Mouse (Mus musculus) adrenal gland, postnatal 10 days (tissue): ENCODE results near the gene Gcm1. TPM values are rescaled to one million over a fixed set of nuclear protein-coding genes. Genes with fewer than 3 reads are reported as not detected.

ENCODE experiments used
- DNase-seq: peaks from one replicate; pipeline ENCODE4 v3.0.0; 2021; ENCODE audit warnings: mixed read lengths
- long read RNA-seq, 2 experiments: library from polyadenylated mRNA; stranded (forward); transcript quantifications; one replicate each; pipeline ENCODE4 v2.0.0; 2021
- total RNA-seq, 2 experiments: library from RNA; stranded (reverse); gene quantifications; 2 replicates each; pipeline ENCODE4 v1.2.3; 2021

Gene Gcm1
- total RNA-seq: not detected
- long read RNA-seq, experiment 1: 0 reads
- long read RNA-seq, experiment 2, partial matches to known transcripts: 1 of 1 reads
- long read RNA-seq, experiment 2, other reads (novel, unspliced or antisense): 0 of 1 reads

DNA sequence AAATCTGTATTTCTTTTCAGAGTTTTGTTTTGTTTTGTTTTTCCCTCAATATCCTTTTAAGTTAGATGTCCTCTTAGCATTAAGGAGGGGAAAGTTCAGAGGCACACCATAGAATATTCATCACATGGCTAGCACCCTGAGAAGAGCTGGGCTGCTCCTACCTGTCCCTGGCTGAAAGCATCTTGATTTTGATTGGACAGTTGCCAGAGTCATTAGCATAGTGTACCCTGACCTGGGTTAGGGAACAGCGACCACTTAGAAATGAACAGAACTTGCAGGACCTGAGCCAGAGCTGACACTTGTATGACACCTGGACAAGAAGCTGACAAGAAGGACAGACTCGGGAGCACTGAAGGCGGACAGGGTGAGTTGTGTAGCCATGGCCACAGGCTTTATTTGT is at the start of gene Gcm1:
Gene Gcm1, plus strand, starts transcription at position 248 of the 400 bp plus-strand sequence.
- DNase-seq: no peak

DNA sequence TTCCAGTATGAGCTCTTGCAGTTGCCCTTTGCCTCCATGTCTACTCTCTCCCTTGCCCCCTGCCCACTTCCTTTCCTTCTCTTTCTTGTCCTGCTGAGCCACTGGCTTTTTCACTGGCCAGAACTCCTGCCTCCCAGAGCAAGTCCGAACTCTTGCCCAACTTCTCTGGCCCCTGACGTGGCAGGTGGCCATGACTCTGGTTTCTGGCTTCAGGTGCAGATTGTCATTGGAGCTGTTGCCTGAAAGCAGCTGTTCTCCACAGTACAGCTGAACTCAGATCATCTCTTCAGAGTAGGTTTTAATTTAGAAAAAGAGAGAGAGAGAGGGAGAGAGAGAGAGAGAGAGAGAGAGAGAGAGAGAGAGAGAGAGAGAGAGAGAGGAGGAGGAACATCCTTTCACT is 48.4 kb upstream of the Gcm1 start:
- DNase-seq: peak; percentile 58

DNA sequence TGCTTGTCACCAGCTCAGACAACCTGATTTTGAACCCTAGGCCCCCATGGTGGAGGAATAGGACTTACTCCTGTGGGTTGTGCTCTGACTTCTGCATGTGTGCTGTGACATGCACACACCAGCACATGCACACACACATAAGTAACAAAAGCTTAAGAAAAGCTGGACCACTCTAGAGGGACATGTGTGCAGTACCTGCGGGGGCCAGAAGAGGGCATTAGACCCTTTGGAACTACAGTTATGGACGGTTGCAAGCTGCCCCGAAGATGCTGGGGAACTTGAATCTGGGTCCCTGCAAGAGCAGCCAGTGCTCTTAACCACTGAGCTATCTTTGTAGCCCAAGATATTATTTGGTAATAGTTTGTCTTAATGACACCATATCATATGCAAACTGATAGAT is 46.2 kb upstream of the Gcm1 start:
- peak; percentile 48 for DNase-seq

DNA sequence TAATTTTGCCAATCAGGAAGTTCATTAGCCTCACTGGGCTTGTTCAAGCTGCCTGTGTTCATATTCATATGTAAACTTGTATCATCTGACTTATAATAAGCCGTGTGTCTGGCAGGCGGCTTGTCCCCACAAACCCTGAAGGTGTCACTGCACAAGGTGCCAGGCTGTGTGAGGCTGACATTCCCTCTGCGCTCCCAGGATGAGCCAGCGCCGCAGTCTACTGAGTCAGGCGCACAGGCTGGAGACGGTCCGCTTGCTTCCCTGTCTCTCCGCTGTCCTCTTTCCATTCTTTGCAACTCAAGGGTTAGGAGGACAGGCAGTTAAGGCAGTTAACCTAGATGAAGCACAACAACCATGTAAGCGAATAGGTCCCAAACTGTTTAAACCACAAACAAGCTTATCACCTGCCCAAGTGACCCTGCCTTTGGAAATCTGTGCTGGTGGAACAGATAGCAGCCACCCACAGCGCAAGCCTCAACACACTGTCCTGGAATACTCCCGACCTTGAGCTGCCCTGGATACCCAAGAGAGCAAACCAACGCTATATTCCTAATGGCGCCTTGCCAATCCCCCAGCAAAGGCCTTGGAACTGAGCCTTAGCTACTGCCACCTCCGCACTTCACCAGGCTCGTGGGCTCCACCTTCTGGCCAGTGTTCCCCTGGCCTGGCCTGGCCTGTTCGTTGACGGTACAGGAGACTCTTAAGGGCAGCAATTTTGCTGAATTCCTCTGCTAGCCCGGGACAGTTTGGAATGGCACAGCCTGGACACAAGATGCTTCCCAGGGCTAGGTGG is 45.3 kb upstream of the Gcm1 start:
- DNase-seq: peak; percentile 96

DNA sequence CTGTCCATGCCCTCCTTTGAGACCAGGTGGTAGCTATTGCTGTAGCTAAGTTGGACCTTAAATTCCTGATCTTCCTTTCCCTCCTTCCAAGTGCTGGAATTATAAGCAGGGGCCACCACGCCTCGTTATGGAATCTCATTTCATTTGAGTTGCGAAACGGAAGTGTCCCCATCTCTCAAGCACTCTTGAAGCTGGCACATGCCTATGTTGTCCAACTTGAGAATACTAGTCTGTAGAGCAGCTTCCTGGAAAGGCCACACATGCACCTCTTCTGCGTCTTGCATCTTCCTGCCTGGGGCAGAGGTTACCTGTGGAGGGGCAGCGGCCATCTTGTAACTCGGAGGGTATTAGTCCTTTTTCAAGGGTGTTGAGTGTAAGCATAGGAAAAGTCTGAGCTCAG is 42.3 kb upstream of the Gcm1 start:
- no peak for DNase-seq

DNA sequence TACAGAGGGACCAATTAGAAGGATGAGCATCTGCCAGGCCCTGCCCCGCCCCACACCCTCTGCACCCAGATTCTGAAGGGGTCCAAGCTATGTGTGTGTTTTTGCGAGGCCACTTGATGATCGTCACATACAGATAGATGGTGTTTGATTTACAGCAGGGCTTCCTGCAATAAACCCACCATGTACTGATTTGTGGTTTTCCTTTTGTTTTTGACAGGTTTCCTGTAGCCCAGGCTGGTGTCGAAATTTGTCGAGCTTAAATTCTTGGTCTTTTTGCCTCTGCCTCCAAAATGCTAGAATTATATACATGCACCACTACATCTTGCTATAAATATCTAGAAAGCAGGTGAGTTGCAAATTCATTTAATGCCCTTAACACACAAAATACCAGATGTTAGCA is 41.5 kb upstream of the Gcm1 start:
- DNase-seq: no peak

DNA sequence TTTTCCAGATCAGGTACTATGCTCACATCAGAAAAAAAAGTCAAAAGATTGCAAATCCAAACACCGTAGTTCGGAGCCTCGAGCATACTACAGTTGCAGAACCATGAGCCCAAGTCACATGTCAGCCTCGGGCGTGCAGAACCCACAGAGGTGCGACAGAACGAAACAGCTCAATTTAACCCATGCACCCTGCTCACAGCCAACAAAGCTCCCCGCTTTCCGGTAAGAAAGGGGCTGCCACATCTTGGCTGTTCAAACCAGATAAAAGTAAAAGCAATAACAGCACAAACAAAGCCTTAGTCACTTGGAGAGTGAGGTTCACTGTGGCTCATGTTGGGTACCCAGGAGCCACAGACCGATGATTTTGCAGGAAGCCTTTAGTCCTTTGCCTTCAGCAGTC is 41.0 kb upstream of the Gcm1 start:
- no peak for DNase-seq

DNA sequence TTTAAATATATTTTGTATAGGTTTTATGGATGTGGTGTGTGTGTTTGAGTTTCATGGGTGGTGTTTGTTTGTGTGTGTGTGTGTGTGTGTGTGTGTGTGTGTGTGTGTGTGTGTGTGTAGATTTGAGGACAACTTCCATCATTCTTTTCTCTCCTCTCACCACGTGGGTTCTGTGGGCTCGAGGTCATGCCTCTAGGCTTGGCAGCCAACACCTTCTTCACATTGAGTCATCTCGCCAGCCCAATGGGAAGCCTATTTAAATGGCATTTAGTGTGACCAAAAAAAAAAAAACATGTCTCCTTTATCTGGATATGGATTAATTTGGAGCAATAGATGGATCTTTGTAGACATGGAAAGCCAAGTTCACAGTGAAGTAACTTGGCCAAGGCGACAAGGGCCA is 39.7 kb upstream of the Gcm1 start:
- no peak for DNase-seq

DNA sequence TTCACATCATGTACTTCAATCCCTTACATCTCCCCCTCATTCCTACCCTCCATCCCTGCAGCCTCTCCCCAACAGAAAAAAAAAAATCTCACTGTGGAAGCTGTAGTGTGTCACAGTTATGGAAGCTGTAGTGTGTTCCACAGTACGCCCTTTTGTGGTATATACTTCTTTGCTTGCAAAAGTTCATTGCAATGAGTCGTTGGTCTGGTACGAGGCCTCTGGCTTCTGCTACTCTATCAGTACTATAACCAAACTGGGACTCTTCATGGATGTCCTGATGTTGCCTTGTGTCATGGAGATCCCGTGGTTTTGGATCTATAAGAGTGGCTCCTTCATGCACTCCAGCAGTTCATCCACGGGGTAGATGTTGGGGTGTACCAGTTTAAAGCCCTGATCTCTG is 39.0 kb upstream of the Gcm1 start:
- no peak for DNase-seq

DNA sequence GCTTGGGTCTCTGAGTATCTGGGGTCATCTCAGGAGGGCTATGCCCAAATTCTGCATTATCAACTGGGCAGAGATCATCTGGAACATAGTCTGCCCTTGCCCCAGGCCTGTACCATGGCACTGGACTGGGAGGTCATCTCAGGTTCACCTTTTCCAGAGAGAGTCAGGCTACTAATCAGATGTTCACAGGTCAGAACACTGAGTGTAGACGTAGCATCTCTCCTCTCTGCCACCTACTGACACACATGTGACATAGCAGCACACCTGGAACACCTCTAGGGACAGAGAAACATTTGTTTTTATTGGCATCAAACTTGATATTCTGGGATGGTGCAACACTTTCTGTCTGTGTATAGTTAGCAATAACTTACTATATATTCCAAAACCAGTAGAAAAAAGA is 37.9 kb upstream of the Gcm1 start:
- no peak for DNase-seq

DNA sequence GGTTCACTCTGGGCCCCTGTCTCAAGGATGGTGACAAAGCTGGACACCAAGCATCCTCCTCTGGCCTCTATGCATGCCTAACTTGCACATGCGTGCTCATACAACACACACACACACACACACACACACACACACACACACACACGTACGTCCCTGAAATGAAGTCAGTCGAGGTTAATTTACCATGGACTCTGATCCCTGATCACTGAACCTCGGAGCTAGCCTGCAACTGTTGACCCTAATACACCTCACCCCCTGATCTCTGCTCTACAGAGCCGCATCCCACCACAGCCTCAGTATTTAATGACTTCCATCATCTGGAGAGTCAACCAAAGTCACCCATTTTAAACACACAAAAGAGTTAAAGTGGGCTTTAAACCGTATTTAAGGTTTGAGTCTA is 35.9 kb upstream of the Gcm1 start:
- no peak for DNase-seq

DNA sequence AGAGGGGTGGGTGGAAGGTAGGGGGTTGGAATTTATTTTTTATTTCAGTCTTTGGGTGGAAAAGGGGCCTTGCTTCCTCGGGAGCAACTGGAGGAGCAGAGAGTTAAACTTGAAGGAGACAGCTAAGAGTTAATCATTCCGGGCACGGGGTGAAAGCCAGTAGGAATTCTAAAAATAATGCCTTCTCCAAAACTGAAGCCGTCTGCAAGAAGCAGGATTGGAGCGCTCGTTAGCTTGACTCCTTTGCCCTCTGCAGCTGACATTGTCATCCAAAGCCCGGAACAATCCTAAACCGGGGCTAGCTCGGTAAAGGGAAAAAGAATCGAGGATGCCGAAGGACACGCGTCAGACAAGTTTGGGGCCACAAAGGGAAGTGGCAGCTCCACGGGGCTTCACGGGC is 35.4 kb upstream of the Gcm1 start:
- DNase-seq: no peak

DNA sequence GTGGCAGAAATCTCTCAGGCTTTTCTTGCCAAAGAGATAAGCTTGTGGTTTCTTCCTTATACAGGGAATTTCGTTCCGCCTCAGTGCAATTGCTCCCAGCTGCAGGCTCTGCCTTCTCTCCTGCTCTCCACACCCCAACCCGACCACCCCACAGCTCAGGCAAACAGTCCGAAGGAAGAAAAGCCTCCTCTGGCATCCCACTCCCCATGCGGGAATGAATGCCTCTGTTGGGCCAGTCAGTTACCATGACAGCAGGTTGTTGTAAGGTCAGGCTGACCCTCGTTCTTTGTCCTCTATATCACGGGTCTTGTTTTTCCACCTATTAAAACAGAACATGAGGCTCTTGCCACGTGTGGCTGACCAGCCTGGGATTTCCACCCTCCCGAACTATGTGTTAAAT is 30.5 kb upstream of the Gcm1 start:
- no peak for DNase-seq

DNA sequence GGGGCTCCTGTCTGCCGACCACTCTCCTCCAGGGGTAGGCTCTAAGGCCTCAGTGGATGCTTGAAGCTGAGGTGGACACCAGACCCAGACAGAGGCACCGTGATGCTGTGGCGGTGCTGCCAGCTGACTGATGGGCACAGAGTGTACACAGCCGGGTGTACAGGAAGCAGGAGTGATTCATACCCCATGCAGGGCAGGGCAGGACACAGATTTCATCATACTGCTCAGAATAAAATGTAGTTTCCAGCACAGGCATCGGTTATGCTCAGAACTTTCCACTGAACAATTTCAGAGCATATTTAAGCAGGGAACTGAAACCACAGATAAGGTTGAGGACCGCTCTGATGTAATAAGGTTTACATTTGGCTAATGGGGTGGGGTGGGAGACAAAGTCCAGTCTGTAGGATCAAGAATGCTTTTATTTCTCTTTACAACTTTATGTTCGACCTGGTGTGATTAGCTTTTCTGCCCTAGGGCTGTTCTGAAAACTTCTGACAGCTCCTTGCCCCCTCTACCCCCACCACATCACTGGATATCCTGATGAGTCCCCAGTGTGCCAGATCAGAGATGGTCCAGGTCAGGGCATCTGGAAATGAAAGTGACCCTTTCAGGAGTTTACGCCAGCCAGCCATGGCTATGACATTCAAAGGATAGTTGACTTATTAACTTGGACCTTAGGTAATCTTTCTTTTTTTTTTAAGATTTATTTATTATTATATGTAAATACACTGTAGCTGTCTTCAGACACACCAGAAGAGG is 29.4 kb upstream of the Gcm1 start:
- DNase-seq: peak; percentile 46

DNA sequence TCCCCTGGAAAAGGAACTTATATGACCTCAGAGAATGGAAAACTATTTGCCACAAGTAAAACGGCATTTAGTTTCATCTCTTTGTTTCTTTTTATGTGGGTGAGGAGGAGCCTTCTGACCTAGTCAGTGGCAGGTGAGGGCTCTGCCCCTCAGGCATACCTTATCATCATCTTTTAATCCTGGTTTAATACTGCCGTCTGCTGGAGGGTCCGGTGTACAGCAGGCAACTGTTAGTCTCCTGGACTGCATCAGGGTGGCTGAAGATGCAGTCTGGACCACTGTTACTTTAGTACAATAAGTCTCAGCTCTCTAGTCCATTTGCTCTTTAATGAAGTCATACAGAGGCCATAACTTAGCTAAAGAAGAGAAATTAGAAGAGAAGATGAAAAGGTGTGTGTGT is 26.9 kb upstream of the Gcm1 start:
- DNase-seq: peak; percentile 73

DNA sequence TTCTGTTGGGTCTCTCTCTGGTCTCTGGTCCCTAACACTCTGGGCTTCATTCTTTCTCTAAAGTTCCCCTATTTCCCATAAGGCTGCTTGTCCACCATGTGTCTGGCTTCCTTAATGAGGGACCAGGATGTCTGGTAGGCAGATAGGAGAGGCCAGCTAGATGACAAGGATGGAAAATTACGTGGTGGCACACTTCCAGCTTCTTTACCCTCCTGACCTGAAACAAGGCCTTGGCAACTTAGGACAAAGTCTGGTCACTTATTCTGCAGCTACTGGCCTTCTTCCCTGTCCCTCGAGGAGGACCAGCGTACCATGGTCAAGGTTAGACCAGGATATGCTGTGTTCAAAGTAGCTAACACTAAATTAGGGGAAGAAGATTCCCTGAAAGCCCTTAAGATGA is 24.6 kb upstream of the Gcm1 start:
- peak; percentile 67 for DNase-seq

DNA sequence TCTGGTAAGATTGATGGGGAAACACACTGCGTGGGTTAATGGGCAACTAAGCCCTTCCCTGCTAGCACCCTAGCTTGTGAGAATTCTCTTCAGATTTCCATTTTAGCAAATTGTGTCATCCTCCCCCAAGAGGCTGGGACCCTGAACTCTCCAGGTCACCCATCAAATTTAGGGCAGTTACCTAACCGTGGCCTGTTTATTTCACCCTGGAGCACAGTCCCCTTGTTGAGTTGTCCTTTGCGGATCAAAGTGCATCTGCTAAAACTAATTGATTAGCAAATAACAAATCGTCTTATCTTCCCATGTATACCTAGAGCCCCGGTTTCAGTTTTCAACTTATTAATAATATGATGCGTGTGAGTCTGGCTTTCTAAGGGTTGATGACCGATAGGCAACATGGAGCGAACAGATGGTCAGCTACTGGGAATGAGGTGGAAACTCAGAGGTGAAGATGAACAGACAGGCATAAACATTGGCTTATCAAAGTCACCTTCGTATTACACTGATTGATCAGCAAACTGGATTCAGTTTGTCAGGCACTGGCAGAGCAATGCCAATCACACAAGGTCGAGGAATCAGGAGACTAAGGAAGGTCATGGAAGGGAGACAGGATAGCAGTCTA is 20.8 kb upstream of the Gcm1 start:
- DNase-seq: no peak

DNA sequence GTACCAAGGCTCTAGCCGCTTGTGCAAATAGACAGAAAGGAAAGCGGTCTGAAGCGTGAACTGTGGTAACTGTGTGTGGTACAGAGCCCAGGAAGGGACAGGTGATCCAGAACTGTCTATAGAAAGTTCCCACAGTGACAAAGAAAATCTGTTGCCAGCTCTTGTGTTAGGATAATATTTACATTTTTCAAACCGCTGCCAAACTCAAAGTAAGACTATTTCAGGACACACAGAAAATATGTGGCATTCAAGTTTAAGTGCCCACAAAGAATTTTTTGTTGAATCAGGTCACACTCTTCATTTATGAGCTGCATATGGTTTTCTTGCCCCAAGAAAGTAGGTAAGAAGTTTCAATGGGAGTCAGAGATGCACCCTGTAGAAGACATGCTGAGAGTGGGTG is 18.8 kb upstream of the Gcm1 start:
- no peak for DNase-seq

DNA sequence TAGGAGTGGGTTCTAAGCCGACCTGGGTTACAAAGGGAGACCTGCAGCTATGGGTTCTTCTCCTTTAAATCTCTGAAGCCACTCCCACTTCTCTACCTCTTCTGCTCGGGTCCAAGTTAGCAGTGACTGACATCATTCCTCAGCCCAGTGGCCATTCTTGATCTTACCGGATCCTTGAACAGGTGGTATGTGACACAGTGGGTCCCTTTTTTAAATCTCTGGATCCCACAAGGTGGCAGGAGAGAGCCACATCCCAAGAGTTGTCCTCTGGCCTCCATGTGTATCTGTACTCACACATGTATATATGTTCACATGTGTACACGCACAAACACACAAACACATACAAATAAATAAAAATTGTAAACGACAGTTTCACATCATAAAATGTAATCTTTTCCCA is 16.4 kb upstream of the Gcm1 start:
- no peak for DNase-seq

DNA sequence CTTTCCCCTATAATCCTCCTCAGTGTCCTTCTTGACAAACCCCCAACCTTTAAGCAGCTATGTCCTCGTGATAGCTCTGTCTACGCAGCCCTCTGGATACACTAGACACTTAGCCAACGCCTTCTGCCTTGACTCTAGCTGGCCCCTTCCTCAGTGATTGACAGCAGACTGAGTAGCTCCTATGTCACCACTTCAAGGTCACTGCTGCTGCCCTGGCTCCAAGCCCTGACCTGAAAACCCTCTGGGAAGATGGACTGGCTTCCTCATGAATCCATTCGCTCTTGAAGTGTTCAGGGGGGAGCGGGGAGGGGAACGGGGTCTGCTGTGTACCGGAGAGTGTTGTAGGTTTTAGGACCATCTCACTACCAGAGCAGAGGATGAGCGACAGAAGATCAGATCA is 15.9 kb upstream of the Gcm1 start:
- no peak for DNase-seq

DNA sequence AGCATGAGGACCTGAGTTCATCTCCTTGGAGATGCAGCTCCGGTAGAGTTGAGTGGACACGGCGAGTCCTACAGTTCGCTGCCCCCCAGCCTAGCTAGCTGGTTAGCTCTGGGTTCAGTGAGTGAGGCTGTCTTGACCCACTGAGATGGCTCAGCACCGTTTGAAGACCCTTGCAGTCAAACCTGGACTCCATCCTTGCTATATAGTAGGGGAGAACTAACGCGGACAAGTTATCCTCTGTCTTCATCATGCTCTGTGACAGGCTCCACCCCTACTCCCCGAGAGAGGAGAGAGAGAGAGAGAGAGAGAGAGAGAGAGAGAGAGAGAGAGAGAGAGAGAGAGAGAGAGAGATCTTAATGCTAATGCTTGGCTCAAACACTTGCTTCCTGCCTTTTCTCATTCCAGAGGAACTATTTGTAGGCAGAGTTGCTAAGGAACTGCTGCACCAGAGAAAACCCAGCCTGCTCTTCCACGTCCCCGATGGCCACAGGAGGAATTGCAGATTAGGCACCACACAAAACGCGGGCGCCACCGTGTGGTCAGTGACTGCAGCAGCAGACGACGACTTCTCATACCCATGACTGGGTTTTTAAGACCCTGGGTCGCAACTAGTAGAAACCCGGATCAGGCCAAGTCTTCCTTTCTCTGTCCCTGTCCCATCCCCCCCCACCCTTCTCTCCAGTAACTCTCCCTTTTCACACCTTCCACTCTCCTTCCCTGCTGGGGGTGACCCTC is 12.8 kb upstream of the Gcm1 start:
- peak; percentile 84 for DNase-seq

DNA sequence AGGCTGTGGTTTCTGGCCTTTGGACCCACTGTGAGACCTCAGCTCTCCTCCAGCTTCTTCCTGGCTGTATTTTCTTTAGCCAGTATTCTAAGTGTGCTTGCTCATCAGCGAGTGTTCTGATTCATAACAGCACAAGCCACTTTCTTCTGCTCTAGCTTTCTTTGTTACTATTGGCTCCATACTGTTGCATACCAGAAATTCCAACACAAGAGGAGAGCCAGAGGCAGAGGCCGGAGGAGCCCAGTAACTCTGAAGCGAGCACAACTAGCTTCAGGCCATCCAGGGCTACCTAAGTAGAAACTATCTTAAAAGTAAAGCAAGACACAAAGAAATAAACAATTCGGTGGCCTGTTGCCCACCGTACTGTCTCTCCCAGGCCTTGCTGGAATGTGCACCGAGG is 6.6 kb upstream of the Gcm1 start:
- DNase-seq: no peak

DNA sequence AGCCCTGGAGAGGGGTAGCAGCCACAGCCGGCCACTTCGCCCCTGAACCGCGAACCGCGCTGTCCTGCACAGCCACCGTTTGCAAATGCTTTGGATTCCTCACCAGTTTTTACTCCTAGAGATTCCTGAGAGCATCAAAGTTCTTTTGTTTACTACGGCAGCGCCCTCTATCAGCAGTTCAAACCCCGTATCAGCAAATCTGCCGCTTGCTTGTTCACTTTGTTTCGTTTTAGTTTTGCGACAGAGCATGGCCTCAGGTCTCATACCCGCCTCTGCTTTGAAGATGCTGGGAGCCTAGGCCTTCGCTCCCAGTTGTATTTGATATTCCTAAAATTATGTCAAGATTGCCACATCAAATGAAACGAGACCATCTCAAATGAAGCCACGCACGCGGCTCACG is 5.0 kb upstream of the Gcm1 start:
- DNase-seq: peak; percentile 21
